Comparison of ENCODE assay signal across 8 mouse cellular contexts in the genomic region with DNA sequence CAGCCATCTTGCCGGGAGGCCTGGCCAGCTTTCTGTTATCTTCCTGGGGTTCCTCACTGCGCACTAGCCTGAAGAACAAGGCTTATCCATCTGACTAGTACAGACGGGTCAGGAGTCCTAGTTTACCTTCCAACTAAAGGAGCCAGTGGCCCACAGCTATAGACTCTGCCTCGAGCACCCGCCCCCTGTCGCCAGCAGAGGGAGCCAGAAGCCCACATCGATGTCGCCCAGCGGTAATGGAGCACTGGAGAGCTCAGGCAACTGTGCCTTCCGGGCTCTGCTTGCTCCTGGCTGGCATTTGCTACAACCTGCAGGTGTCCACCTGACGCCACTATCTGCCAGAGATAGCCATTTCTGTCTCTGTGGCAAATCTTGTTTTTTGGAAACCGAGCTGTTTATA. TPM values are rescaled to one million over a fixed set of nuclear protein-coding genes. Genes with fewer than 3 reads are reported as not detected.
DNase-seq lines count a peak whose midpoint lies in the region; ATAC-seq lines count a peak whose summit lies in the region.

No protein-coding gene starts in this region.

- ATAC-seq in forebrain, embryonic 15.5 days (replicated peaks), result peak; percentile 87
- ATAC-seq in hematopoietic stem cell, adult 5-6 weeks (replicated peaks in 1 of 2; ENCODE audit: insufficient read depth in 1 of 2, low FRiP score in 2 of 2, low TSS enrichment in 1 of 2, low read depth in 1 of 2, poor library complexity in 2 of 2, severe bottlenecking in 2 of 2), result peak; percentile 82 to 91

- WGBS in forebrain, embryonic 15.5 days, result 12% methylated on average over 12 of the region's 12 CpGs

- peaks cover 28% of the 10 kb centered on the region for H3K36me3 ChIP-seq in forebrain, embryonic 15.5 days

- no peak overlapping the region for H3K9ac ChIP-seq in forebrain, embryonic 15.5 days (replicated peaks)

- DNase-seq in ES-CJ7 (ENCODE audit: low read depth, low spot score), result peak; percentile 70
- peak; percentile 94 for DNase-seq in cerebellum, adult 11 months
- peak; percentile 78 for DNase-seq in layer of hippocampus, adult 9-11 months
- DNase-seq in lung, postnatal 10 days, result peak; percentile 87
- DNase-seq in retina, adult 2 months (ENCODE audit: low read depth, low spot score), result peak; percentile 65
- peak; percentile 87 for DNase-seq in thymus, postnatal 14 days

- H3K4me1 ChIP-seq in forebrain, embryonic 15.5 days, result no peaks in the 10 kb centered on the region

- no peak overlapping the region for H3K4me2 ChIP-seq in forebrain, embryonic 15.5 days (replicated peaks)

- no peak overlapping the region for H3K4me3 ChIP-seq in forebrain, embryonic 15.5 days

- H3K9me3 ChIP-seq in forebrain, embryonic 15.5 days, result no peaks in the 10 kb centered on the region

- H3K27me3 ChIP-seq in forebrain, embryonic 15.5 days, result no peaks in the 10 kb centered on the region

- H3K27ac ChIP-seq in forebrain, embryonic 15.5 days (replicated peaks), result no peak overlapping the region

RNA-seq across cellular contexts. Expression of gene Nat9, which starts 14.7 kb away (rescaled TPM):
- polyA plus RNA-seq in forebrain, embryonic 15.5 days (2015; fragmentation: Nextera tagmentation; extraction: Ambion mirVana), result 19.0 and 24.1 TPM in 2 replicates
- total RNA-seq in hematopoietic stem cell, adult 5-6 weeks (2017), result 26.6 and 42.7 TPM in 2 replicates

RNA-seq across cellular contexts. Expression of gene Tmem104, which starts 15.0 kb away (rescaled TPM):
- polyA plus RNA-seq in forebrain, embryonic 15.5 days (2015; fragmentation: Nextera tagmentation; extraction: Ambion mirVana), result 10.8 and 12.4 TPM in 2 replicates
- total RNA-seq in hematopoietic stem cell, adult 5-6 weeks (2017), result 3.5 and 4.0 TPM in 2 replicates

RNA-seq across cellular contexts. Expression of gene Slc9a3r1, which starts 39.2 kb away (rescaled TPM):
- polyA plus RNA-seq in forebrain, embryonic 15.5 days (2015; fragmentation: Nextera tagmentation; extraction: Ambion mirVana), result 45.8 and 50.5 TPM in 2 replicates
- total RNA-seq in hematopoietic stem cell, adult 5-6 weeks (2017), result 70.5 and 71.1 TPM in 2 replicates
